Mouse (Mus musculus) E14TG2a.4 (cell line): ENCODE measurements at regions not wholly inside any gene's neighbourhood (a gene's known extent, or its start where the extent isn't known, plus 50 kb on each side); places are given as distances from the start of the nearest gene placed in this dataset.

ENCODE experiments used
- H3K27me3 ChIP-seq: 2 replicates; pipeline ENCODE4 v1.6.1; 2014; ENCODE audit warnings: low read length, control low read depth; ENCODE audit not compliant: insufficient read depth
- H3K36me3 ChIP-seq: 2 replicates; pipeline ENCODE4 v1.6.1; 2014; ENCODE audit warnings: low read length, control low read depth; ENCODE audit not compliant: insufficient read depth
- H3K4me1 ChIP-seq: replicated peaks from 2 replicates; pipeline ENCODE4 v1.6.1; 2014; ENCODE audit warnings: low read depth, low read length, control low read depth
- H3K4me3 ChIP-seq: replicated peaks from 2 replicates; pipeline ENCODE4 v1.5.1; 2014; ENCODE audit warnings: mild to moderate bottlenecking, low read length
- H3K9me3 ChIP-seq: 2 replicates; pipeline ENCODE4 v1.6.1; 2014; ENCODE audit warnings: low read length, control low read depth
- CTCF ChIP-seq: conservative IDR thresholded peaks from 2 replicates; pipeline ENCODE4 v1.5.1; 2014; ENCODE audit warnings: low read length
- NANOG ChIP-seq: IDR thresholded peaks from 2 replicates; pipeline ENCODE4 v1.6.1; 2014; ENCODE audit warnings: borderline replicate concordance, low read length, mixed read lengths
- POU5F1 ChIP-seq: IDR thresholded peaks from 2 replicates; pipeline ENCODE4 v1.6.1; 2014; ENCODE audit warnings: low read length, borderline replicate concordance

- Histone ChIP-seq H3K9me3 (no peaks in the 10 kb centered on the region), H3K36me3 (no peaks in the 10 kb centered on the region), H3K4me1 (no peaks in the 10 kb centered on the region), H3K27me3 (no peaks in the 10 kb centered on the region), H3K4me3 (no peak overlapping the region)
- TF ChIP-seq CTCF (0 out of 2 replicates have a peak, but pooled peaks have one; percentile 5), POU5F1 (no peak)
Observed at GRCm38 (mm10) chr9:9376650-9377189, 137.8 kb upstream of the Arhgap42 start.

- Histone ChIP-seq H3K4me3 (no peak overlapping the region), H3K9me3 (no peaks in the 10 kb centered on the region), H3K4me1 (no peaks in the 10 kb centered on the region), H3K36me3 (no peaks in the 10 kb centered on the region), H3K27me3 (no peaks in the 10 kb centered on the region)
- TF ChIP-seq POU5F1 (no peak), CTCF (peak; percentile 51), NANOG (no peak)
Observed at GRCm38 (mm10) chr9:9375304-9375904, 136.5 kb upstream of the Arhgap42 start.

- Histone ChIP-seq H3K4me3 (no peak overlapping the region), H3K9me3 (no peaks in the 10 kb centered on the region), H3K36me3 (no peaks in the 10 kb centered on the region), H3K27me3 (no peaks in the 10 kb centered on the region), H3K4me1 (no peaks in the 10 kb centered on the region)
- TF ChIP-seq NANOG (no peak), CTCF (no peak), POU5F1 (no peak)
Observed at GRCm38 (mm10) chr9:9372594-9372993, 133.7 kb upstream of the Arhgap42 start.

GRCm38 (mm10) chr9:9368731-9369130, 129.8 kb upstream of the Arhgap42 start:
- Histone ChIP-seq H3K27me3 (no peaks in the 10 kb centered on the region), H3K9me3 (peaks cover 20% of the 10 kb centered on the region; the same call in 1 of the 2 replicates)
- no peak for TF ChIP-seq NANOG
- no peak for TF ChIP-seq POU5F1
- no peak for TF ChIP-seq CTCF

GRCm38 (mm10) chr9:9342456-9343185, 103.7 kb upstream of the Arhgap42 start:
- Histone ChIP-seq H3K4me1 (no peaks in the 10 kb centered on the region), H3K27me3 (no peaks in the 10 kb centered on the region), H3K4me3 (no peak overlapping the region), H3K9me3 (no peaks in the 10 kb centered on the region), H3K36me3 (no peaks in the 10 kb centered on the region)
- TF ChIP-seq CTCF (no peak), NANOG (no peak), POU5F1 (no peak)

More at GRCm38 (mm10) chr9:9368731-9369130, 129.8 kb upstream of the Arhgap42 start:
- Histone ChIP-seq H3K36me3 (no peaks in the 10 kb centered on the region), H3K4me3 (no peak overlapping the region), H3K4me1 (no peaks in the 10 kb centered on the region)

- Histone ChIP-seq H3K9me3 (no peaks in the 10 kb centered on the region), H3K4me1 (peaks cover 9% of the 10 kb centered on the region), H3K4me3 (no peak overlapping the region), H3K27me3 (no peaks in the 10 kb centered on the region), H3K36me3 (no peaks in the 10 kb centered on the region)
- TF ChIP-seq NANOG: no peak
- no peak for TF ChIP-seq POU5F1
- no peak for TF ChIP-seq CTCF
Observed at GRCm38 (mm10) chr9:9318624-9319023, 79.7 kb upstream of the Arhgap42 start.

GRCm38 (mm10) chr9:9316021-9316420, 77.1 kb upstream of the Arhgap42 start:
- Histone ChIP-seq H3K4me3 (no peak overlapping the region), H3K27me3 (no peaks in the 10 kb centered on the region), H3K4me1 (peaks cover 23% of the 10 kb centered on the region), H3K36me3 (no peaks in the 10 kb centered on the region), H3K9me3 (no peaks in the 10 kb centered on the region)
- TF ChIP-seq POU5F1: no peak
- no peak for TF ChIP-seq CTCF
- no peak for TF ChIP-seq NANOG

- H3K4me3 ChIP-seq: no peak overlapping the region
- peaks cover 22% of the 10 kb centered on the region for H3K4me1 ChIP-seq
- peaks cover 13% of the 10 kb centered on the region for H3K9me3 ChIP-seq
- no peaks in the 10 kb centered on the region for H3K36me3 ChIP-seq
- TF ChIP-seq NANOG: no peak
- TF ChIP-seq POU5F1: no peak
- no peak for TF ChIP-seq CTCF
- no peaks in the 10 kb centered on the region for H3K27me3 ChIP-seq
Observed at GRCm38 (mm10) chr9:9312274-9312673, 73.4 kb upstream of the Arhgap42 start.
